Mouse (Mus musculus) embryonic fibroblast, embryonic 13.5 days (primary cell): ENCODE results near the gene Dab2ip.

ENCODE experiments used
- CTCF ChIP-seq: IDR thresholded peaks from 2 replicates; pipeline ENCODE4 v1.5.1; 2011; ENCODE audit warnings: mild to moderate bottlenecking, control low read depth, low read length, moderate library complexity, borderline replicate concordance; ENCODE audit not compliant: insufficient read depth
- POLR2A ChIP-seq: IDR thresholded peaks from 2 replicates; pipeline ENCODE4 v1.6.1; 2011; ENCODE audit warnings: low read depth, mild to moderate bottlenecking, control low read depth, low read length, moderate library complexity

GRCm38 (mm10) chr2:35626181-35626727 is 68.2 kb downstream of the Dab2ip start:
- TF ChIP-seq POLR2A (no peak), CTCF (no peak)
